Mouse (Mus musculus) cerebellum, postnatal 10 days (tissue): Measurements from ENCODE around the gene Akr1c19.
A peak's percentile ranks its signal among the peaks of the same experiment; 100 is the strongest.
"Not testable (repeated sequence)": the region's sequence is repeated elsewhere in the genome, so short reads cannot be mapped to it uniquely, and the experiment has no call there.

ENCODE experiments used
- DNase-seq, 2 experiments: peaks; one replicate each; pipeline ENCODE4 v3.0.0; 2021; ENCODE audit warnings: mixed read lengths in 2 of 2

Gene Akr1c19

GRCm38 (mm10) chr13:4228441-4228840 lies at the start of gene Akr1c19:
Akr1c19 (plus strand) TSS chr13:4228700.
- DNase-seq = no peak

GRCm38 (mm10) chr13:4181321-4181720 lies 47.2 kb upstream of the Akr1c19 start:
- not testable (repeated sequence) for DNase-seq

- DNase-seq = no peak
These were observed 45.4 kb upstream of the Akr1c19 start for GRCm38 (mm10) chr13:4183116-4183515.

GRCm38 (mm10) chr13:4186641-4187411 lies 41.7 kb upstream of the Akr1c19 start:
- peak; percentile 7 to 19 for DNase-seq

- peak; percentile 9 for DNase-seq
These were observed 40.3 kb upstream of the Akr1c19 start for GRCm38 (mm10) chr13:4188174-4188573.

- peak in 1 of 2 experiments; percentile 5 for DNase-seq
These were observed 37.6 kb upstream of the Akr1c19 start, which contains the start of gene Akr1c13 for GRCm38 (mm10) chr13:4190904-4191303. Akr1c13 (plus strand) TSS chr13:4191150.

DNA sequence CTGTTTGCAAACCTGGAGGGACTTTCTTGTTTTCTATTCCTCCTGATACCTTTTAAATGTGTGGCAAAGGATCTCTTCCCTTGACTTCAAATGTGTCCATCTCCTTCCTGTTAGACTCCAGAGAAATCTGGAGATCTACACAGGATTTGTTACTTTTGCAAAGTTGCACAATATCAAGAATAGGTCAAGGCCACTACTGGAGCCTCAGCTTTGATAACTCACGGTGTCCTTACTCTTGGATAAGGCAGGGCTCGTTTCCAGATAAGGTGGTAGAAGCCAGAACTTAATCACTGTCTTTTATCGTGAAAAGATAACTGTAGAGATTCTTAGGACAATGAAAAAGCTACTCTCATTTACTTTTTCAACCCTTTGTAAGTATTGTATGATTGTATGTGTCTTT lies 36.0 kb upstream of the Akr1c19 start:
- no peak for DNase-seq

DNA sequence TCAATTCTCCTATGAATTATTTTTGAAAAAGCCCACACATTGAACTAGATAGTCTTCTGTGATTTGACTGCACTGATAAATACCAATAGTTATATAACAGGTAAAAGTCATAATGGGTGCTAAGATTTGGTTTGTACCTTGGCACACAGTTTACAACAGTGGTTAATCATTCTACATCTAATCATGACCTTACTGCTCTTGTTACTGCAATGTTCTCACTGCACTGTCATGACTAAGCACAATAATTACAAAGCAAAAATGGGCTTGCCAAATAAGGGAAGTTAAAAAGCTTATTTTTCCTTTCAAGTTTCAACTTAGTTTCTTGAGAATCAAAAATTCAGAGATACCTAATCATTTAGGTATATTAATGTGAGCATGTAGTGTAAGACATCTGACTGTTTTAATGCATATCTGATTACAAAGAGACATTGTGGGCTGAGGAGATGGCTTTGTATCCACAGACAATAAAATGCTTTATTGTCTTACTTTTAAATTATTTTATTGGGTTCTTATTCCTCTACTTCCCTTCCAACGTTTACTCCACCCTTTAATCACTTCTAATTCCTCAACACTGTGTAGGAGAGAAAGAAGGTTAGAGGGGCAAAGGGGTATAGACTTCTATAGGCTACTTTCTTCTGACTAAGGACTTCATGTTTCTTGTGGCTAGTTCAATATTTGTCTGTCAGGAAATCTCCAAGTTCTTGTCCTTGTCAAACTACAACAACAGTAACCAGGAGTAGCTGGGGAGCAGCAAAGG lies 22.2 kb upstream of the Akr1c19 start:
- no peak for DNase-seq

DNA sequence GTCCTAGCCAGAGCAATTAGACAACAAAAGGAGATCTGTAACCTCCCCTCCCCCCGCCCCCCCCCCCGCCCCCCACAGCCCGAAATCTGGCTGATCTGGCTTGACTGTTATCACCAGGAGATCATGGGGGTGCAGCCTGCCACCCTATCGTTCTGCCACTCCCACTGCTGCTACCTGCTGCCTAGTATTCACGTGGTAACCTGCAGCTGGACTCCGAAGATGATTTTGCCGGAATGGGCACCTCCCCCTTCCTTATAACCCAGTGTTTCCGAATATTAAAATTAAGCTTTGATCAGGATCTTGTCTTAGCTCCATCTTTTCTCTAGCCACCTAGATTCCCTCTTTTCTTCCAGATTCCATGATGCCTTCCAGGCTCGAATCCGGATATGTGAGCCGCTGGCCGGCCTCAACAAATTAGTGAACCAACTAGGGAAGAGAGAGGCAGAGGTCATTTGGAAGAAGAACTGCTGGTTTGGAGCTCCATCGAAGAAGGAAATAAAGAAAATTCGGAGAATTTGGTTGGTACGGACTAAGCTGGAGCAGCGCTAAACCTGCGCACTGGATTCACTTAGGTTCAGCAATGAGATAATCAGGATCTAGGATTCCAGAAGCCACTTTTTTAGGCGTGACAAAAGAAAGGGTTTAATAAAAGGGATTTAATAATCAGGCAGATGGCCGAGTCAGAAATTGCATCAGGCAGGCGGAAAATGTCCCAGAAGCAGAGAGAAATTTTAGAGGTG lies 16.8 kb upstream of the Akr1c19 start:
- no peak for DNase-seq

DNA sequence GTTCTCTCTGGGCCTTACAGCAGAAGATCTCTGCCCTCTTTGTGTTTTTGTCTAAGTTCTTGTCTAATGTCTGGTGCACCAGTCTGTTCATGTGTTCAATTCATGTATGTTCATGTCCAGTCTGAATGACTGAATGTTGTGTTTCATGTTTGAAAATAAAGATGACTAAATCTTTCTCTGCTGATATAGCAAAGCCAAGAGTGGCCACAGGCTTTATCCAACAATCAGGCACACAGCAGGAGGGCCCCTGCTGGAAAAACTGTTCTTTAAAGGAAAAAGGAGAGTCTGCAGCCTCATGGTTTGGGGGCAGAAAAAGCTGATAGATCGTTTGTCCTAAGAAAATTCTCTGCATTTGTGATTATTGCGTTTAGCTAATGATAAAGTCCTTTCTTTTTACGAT lies 16.2 kb upstream of the Akr1c19 start:
- DNase-seq = peak; percentile 19 to 33

- DNase-seq = not testable (repeated sequence)
These were observed 13.0 kb upstream of the Akr1c19 start for GRCm38 (mm10) chr13:4215496-4215895.

DNA sequence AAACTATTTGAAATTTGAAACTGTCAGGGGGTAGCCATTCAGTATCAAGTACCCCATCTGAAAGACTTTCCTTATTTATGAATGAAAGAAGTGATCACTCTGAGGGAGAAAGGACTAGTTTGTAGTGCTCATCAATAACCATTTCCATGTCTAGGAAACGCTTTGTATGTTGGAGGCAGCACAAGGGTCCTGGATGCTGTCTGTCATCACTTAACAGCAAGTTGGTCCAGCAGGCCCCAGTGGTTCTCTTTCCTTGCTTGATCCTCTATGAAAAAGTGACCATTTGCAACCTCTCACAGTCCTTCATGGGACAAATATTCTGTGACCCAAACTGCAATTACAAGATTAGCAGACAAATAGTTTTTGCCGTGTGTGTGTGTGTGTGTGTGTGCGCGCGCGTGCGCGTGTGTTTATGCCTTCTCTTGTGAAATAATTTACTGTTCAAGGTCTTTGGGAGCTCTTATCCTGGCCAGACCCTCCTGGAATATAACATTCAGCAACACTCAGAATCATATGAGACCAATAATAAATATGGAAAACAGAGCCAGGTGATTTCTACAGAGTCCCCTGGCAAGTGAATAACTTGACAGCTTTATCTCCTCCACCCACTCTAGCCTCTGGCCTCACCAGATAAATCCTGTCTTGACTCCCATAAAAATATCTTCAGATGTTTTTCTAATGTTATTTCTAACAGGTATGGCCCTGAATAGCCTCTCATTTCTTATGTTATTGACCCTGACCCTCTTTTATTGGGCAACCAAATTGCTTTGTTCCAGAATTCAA lies 2.5 kb downstream of the Akr1c19 start:
- DNase-seq = no peak

- DNase-seq = no peak
These were observed 4.6 kb downstream of the Akr1c19 start for GRCm38 (mm10) chr13:4233135-4233534.

- no peak for DNase-seq
These were observed 5.2 kb downstream of the Akr1c19 start for GRCm38 (mm10) chr13:4233536-4234172.

DNA sequence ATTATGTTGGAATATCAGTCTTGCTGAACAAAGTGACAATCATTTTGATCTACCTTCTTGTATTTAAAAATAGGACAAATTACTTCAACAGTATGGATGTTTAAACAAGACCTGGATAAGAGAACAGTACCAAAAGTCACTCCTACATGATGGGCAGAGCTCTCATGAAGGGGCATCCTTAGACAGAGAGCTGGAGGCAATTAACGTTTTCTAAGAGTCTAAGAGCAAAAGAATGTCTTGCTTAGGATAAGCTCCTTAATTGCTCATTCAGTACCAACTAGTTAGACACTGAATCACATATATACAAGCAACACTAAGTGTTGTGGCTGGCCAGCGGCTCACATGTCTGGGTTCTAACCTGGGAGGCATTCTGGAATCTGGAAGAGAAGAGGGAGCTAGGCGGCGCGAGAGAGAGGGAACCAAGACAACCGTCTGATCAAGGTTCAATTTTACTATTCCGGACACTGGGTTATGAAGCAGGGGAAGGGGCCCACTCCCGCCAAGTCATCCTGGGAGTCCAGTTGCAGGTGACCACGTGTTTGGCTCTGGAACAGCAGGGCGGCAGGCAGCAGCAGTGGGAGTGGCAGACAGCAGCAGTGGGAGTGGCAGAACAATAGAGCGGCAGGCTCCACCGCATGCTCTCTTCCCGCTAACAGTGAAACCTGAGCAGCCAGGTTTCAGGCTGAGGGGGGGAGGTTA lies 16.5 kb downstream of the Akr1c19 start:
- peak; percentile 12 to 24 for DNase-seq

- DNase-seq = no peak
These were observed 20.8 kb downstream of the Akr1c19 start for GRCm38 (mm10) chr13:4249347-4249746.

GRCm38 (mm10) chr13:4256894-4257293 lies 28.4 kb downstream of the Akr1c19 start:
- not testable (repeated sequence) for DNase-seq

GRCm38 (mm10) chr13:4257349-4257748 lies 28.8 kb downstream of the Akr1c19 start:
- DNase-seq = no peak

DNA sequence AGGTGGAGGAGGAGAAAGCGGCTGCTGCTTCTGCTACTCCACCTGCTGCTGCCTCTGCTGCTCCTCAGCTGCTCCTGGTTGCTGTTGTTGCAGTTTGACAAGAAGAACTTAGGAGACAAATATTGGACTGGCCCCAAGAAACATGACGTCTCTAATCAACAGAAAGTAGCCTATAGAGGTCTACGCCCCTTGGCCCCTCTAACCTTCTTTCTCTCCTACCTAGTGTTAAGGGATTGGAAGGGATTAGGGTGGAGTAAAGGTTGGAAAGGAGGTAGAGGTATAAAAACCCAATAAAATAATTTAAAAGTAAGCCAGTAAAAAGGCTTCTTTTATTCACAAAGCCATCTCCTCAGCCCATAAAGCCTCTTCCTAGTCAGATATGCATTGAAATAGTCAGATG lies 36.1 kb downstream of the Akr1c19 start:
- no peak for DNase-seq

- DNase-seq = no peak
These were observed 36.5 kb downstream of the Akr1c19 start for GRCm38 (mm10) chr13:4265047-4265446.

DNA sequence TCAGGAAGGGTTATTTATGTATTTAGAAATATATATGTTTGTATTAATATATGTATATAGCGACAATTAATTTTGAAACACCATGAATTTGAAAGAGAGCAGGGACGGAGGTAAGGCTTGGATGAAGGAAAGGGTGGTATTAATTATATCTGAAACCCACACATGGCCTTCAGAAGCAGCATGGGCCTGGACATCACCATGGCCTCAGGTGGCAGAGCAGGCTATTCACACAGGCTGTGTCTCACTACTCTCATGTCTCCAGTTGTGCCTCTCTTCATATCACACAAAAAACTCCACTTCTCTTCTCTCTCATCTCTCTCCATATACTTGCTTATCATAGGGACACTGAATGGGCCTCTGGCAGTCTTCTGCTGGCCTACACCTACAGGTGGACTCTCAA lies 37.0 kb downstream of the Akr1c19 start:
- not testable (repeated sequence) for DNase-seq
